ENCODE assay signal across 9 mouse cellular contexts in the genomic region with DNA sequence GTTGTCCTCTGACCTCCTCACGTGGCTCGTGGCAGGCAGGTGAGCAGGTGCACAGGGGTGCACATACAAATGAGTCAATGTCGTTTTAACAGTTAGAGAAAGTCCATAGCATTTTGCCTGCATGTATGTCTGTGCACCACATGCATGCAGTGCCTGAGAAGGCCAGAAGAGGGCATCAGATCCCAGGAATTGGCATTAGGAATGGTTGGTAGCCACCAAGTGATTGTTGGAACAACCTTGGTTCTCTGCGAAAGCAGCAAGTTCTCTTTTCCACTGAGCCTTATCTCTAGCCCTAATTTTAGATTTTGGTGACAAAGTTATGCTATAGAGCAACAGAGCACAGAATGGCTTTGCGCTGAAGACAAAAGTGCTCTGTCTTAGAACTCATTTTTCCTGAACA. TPM values are rescaled to one million over a fixed set of nuclear protein-coding genes. Genes with fewer than 3 reads are reported as not detected.
DNase-seq lines count a peak whose midpoint lies in the region; ATAC-seq and TF ChIP-seq lines count a peak whose summit lies in the region.
"Had no signal": no experiment of that assay in that cellular context is flagged by ENCODE, and none has a peak within 500 bp of the region (broad histone marks: within the 10 kb centered on the region; RNA-seq: fewer than 3 reads in every experiment).

No protein-coding gene starts in this region.

- H3K4me1 ChIP-seq in heart, adult 2 months (ENCODE audit: control insufficient read depth, insufficient read depth, low read length), result peaks cover 4% of the 10 kb centered on the region
- no peaks in the 10 kb centered on the region for H3K4me1 ChIP-seq in heart, embryonic 11.5 days (ENCODE audit: control insufficient read depth, insufficient read depth, low read length)
- H3K4me1 ChIP-seq in G1E (ENCODE audit: insufficient read depth, low read depth, low read length), result no peaks in the 10 kb centered on the region

- peak; percentile 100; the same call in 1 of the 2 replicates for TF ChIP-seq CTCF in heart, adult 2 months (IDR thresholded peaks at IDR 0.05)
- TF ChIP-seq CTCF in G1E (IDR thresholded peaks at IDR 0.05; ENCODE audit: low read depth, low read length), result peak; percentile 73

- H3K79me2 ChIP-seq in heart, adult 2 months (replicated peaks; ENCODE audit: control insufficient read depth, insufficient read depth, low read length), result no peaks in the 10 kb centered on the region

- no peak overlapping the region for H3K4me2 ChIP-seq in heart, embryonic 11.5 days
- H3K4me2 ChIP-seq: embryonic facial prominence, embryonic 15.5 days had no signal

- H3K4me3 ChIP-seq in heart, adult 2 months, result no peak overlapping the region
- H3K4me3 ChIP-seq in heart, embryonic 11.5 days (ENCODE audit: low read depth, low read length), result no peak overlapping the region
- H3K4me3 ChIP-seq in G1E (ENCODE audit: low read depth, low read length), result no peak overlapping the region
- H3K4me3 ChIP-seq: embryonic facial prominence, embryonic 15.5 days had no signal

- no peaks in the 10 kb centered on the region for H3K9me3 ChIP-seq in heart, embryonic 11.5 days (replicated peaks; ENCODE audit: control insufficient read depth, low read length)
- no peaks in the 10 kb centered on the region for H3K9me3 ChIP-seq in G1E (replicated peaks)
- H3K9me3 ChIP-seq: embryonic facial prominence, embryonic 15.5 days had no signal

- H3K36me3 ChIP-seq in heart, adult 2 months (ENCODE audit: control insufficient read depth, insufficient read depth, low read length), result peaks cover 5% of the 10 kb centered on the region
- H3K36me3 ChIP-seq in heart, embryonic 11.5 days (ENCODE audit: control insufficient read depth, insufficient read depth, low read length), result peaks cover 20% of the 10 kb centered on the region
- peaks cover 84% of the 10 kb centered on the region for H3K36me3 ChIP-seq in G1E (replicated peaks)

- H3K9ac ChIP-seq in heart, adult 2 months (ENCODE audit: low read depth, low read length), result no peak overlapping the region
- no peak overlapping the region for H3K9ac ChIP-seq in heart, embryonic 11.5 days (ENCODE audit: low read depth, low read length)
- H3K9ac ChIP-seq: embryonic facial prominence, embryonic 15.5 days had no signal

- 59% methylated on average over 5 of the region's 5 CpGs for WGBS in heart, adult 2 months
- WGBS in heart, embryonic 11.5 days (ENCODE audit: insufficient replicate concordance), result 66% methylated on average over 5 of the region's 5 CpGs

- H3K27ac ChIP-seq in heart, adult 2 months, result no peak overlapping the region
- H3K27ac ChIP-seq in heart, embryonic 11.5 days (ENCODE audit: low read depth, low read length), result no peak overlapping the region
- H3K27ac ChIP-seq: embryonic facial prominence, embryonic 15.5 days had no signal

- no peak for TF ChIP-seq POLR2A in heart, adult 2 months (IDR thresholded peaks at IDR 0.05; ENCODE audit: insufficient read depth, low read depth, low read length)

- DNase-seq in heart, adult 2 months, result peak; percentile 64 to 84
- DNase-seq in G1E (ENCODE audit: low spot score), result no peak
- peak; percentile 76 for DNase-seq in heart, adult 8-10 months (ENCODE audit: low spot score)
- peak; percentile 67 to 74 for DNase-seq in left cerebral cortex, postnatal 10 days (ENCODE audit: extremely low spot score in 1 of 2, low spot score in 2 of 2)
- DNase-seq in thymus, postnatal 36 days, result peak; percentile 48 to 61

- intact Hi-C loops in heart, adult 2 months (cut with DNase I), result loop anchor here (1.0 kb wide), 1 partner anchor 188 kb away; no protein-coding TSS in a partner anchor
- intact Hi-C loops in left cerebral cortex, postnatal 10 days (cut with DNase I), result loop anchor here (5.0 kb wide), 1 partner anchor 303 kb away; no protein-coding TSS in a partner anchor

- peak; percentile 72; the same call in 1 of the 2 replicates for TF ChIP-seq EP300 in heart, adult 2 months (IDR thresholded peaks at IDR 0.05; ENCODE audit: insufficient read depth, low read depth, low read length)

- ATAC-seq in heart, embryonic 11.5 days (replicated peaks; ENCODE audit: insufficient number of reproducible peaks, low FRiP score, low TSS enrichment), result no peak
- ATAC-seq in G1E (ENCODE audit: extremely low read depth, insufficient number of reproducible peaks, low FRiP score, poor library complexity, severe bottlenecking), result no peak
- peak; percentile 52 for ATAC-seq in common myeloid progenitor, adult 5-6 weeks (replicated peaks; ENCODE audit: low read depth, poor library complexity, severe bottlenecking)
- ATAC-seq in neutrophil, adult 5-6 weeks (ENCODE audit: extremely low read depth, insufficient number of reproducible peaks, low FRiP score, poor library complexity, severe bottlenecking), result 0 out of 2 replicates have a peak, but pooled peaks have one; percentile 23

- no peaks in the 10 kb centered on the region for H3K27me3 ChIP-seq in heart, adult 2 months (ENCODE audit: control insufficient read depth, insufficient read depth, low read length)
- no peaks in the 10 kb centered on the region for H3K27me3 ChIP-seq in heart, embryonic 11.5 days (ENCODE audit: control insufficient read depth, insufficient read depth, low read length)
- no peaks in the 10 kb centered on the region for H3K27me3 ChIP-seq in G1E (ENCODE audit: insufficient read depth, low read length)
- H3K27me3 ChIP-seq: embryonic facial prominence, embryonic 15.5 days had no signal

RNA-seq across cellular contexts. Expression of a gene that starts 16.7 kb away (rescaled TPM):
- total RNA-seq in heart, adult 2 months (2021), result 10 to 100 TPM; 10.2 to 10.5 TPM
- polyA plus RNA-seq in heart, adult 2 months (2012; rRNA removed), result 5.2 and 7.7 TPM in 2 replicates
- 5.1 and 5.9 TPM in 2 replicates for polyA plus RNA-seq in heart, embryonic 11.5 days (2014; fragmentation: Nextera tagmentation; extraction: Ambion mirVana)
- 5.6 and 6.5 TPM in 2 replicates for total RNA-seq in G1E (2014; fragmentation: Nextera tagmentation)
- 2.0 and 2.7 TPM in 2 replicates for total RNA-seq in G1E (2017)
- 1.7 and 2.0 TPM in 2 replicates for polyA plus RNA-seq in G1E (2012)
- total RNA-seq in common myeloid progenitor, adult 5-6 weeks (2017), result 7.9 and 9.2 TPM in 2 replicates
- total RNA-seq in heart, adult 8-10 months (2022), result 10 to 100 TPM in 3 of 4 experiments, 1 to 10 TPM in 1; 9.9 to 11.0 (median 10.8) TPM
- total RNA-seq in left cerebral cortex, postnatal 10 days (2021), result 1 to 10 TPM; 6.1 to 6.8 TPM
- total RNA-seq in neutrophil, adult 5-6 weeks (2017), result 11.9 and 12.9 TPM in 2 replicates

Comparison
In these comparisons a context has a peak if more than half of its experiments do, and no peak if none do; other contexts are left out.
1. ATAC-seq: peak in common myeloid progenitor, adult 5-6 weeks (single experiment) and neutrophil, adult 5-6 weeks (single experiment); none in heart, embryonic 11.5 days (single experiment) and G1E (single experiment).